Mouse (Mus musculus): ENCODE results near the gene Gm28308.

Gm28308 gene

DNA sequence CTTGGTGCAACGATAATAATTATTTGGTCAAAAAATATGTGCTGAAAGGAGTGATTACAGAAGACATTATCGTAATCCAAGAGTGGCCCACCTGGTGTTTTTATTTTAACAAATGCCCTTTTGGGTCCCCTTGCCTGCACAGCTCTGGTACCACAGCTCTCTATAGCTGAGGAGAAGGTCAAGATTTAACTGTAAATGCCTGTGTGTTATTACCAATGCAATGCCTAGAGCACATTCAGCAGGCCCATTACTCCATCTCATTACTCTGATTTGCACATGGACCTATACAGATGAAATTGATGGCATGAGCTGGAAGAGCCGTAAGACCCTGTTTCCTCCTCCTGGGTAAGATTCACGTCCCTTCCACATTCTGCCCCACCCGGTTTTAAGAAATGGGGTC is 74.0 kb downstream of the Gm28308 start:
- DNase-seq = no peak

DNA sequence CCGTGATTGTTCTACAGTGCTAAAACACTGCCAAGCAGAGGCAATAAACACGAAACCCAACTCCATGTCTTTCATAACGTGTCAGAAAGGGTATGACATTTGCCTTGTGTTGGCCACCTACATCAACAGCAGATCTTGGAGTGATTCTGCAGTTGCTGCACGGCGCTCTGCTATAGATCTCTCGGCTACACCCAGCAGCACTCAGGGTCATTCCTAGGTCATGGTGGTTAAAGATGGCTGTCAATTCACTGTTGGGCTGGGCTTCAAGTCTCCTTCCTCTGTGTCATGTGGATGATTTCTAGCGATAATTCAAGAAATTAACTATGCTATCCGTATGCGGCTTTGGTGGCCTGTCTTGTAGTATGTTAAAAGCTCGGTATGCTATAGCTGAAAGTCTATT is 74.6 kb downstream of the Gm28308 start:
- no peak for DNase-seq

DNA sequence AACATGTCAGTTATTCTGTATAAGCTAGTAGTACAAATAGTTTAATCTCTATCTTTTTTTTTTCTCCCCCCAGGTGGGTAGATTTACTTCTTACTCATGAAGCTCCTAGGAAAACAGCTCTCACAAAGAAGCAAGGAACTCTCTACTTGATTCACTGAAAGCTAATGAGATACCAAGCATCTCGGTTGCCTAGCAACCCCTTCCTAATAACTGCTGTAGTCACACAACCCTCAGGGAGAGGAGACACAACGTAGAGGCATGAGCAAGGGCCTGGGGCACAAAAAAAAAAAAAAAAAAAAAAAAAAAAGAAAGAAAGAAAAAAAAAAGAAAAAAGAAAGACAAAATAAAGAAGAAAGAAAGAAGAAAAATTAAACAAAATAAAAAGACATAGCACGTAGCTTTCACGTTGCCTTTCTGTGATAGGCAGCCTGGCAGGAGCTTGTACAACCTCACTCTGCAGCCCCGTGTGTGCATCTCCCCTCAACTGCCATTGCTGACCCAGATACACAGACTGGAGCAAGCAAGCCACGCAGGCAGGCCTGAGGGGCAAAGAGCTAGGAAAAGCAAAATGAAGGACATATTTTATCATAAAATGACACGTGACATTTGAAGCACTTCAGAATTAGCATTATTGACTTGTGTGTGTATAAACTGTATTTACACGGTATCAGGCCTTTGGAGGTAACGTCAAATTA is 75.2 kb downstream of the Gm28308 start:
- no peak for DNase-seq

DNA sequence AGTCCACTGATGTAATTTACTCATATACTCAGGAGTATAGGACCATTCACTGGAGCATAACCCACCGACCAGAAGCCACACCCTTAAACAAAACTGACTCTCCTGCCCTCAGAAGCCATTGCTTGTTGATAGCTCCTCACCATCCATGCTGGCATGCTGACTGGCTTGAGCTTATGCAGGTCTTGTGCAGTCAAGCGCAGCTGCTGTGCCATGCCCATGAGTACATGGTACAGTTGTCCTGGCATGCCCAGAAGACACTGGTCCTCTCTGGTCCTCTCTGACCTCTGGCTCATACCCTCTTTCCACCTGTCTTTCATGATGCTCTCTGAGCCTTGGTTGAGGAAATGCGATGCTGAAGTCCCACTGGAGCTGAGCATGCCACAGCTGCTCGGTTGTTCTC is 89.5 kb downstream of the Gm28308 start:
- no peak for DNase-seq

DNA sequence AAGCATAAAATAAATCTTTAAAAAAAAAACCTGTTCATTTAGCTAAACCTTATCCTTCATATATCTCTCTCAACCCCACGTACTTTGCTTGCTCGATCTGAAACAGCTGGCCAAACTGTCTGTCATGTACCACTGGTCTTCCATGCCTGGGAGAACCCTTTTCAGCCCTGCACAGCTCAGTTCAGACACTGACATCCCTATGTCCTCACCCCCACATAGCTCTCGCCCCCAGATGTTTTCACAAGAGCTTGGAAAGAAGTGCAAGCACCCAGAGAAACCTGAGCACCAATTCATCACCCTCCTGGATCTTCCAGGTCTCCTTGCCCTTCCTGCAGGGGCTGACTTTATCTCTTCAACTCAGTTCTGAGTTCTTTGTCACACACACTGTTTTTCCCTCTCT is 92.0 kb downstream of the Gm28308 start:
- DNase-seq = no peak

DNA sequence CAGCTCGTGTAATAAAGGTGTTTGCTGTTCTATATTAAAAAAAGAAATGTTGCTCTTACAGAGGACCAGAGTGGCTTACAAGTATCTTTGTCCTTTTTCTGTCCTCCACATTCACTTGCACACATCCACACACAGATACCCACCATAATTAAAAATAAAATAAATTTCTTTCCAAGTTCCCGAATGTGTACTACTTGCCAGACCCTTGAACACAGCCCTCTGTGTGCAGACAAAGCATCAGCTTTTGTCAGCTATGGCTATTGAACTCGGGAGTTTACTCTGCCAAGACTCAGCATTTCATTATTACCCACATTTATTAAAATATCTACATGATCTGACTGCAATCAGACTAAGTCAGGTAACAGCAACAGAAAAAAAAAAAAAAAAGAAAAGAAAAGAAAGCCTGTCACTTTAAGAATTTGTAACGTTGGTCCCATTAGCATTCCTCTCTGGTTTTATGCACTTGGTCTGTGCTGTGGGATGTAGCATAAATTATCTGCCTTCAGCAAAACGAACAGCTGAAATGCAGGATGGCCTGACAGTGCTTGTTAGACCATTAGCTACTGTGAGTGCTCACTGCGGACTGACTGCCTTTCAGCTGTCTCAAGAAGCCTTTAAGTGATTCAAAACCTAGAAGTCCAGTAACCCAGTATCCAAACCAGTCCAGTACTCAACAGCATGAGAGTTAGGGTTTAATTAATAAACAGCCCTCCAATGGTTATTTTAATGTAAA is 94.1 kb downstream of the Gm28308 start:
- no peak for DNase-seq

DNA sequence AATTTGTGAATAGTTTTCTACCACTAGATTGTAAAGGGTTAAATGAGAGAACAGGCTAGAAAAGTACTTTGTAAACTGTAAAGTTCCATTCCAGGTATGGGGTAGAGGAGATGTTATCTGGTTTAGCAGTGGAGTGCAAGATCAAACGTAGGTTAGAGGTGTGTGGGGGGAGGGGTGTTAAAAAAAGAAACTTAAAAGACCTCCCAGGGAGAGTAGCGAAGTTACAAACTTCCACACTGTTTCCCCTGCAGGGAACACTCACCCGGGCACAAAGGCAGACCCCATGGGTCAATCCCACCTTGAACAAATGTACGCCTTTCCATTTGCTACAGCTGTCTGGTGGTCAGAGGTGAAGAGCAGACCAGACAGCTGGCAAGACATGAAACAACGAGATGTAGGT is 97.2 kb downstream of the Gm28308 start:
- no peak for DNase-seq
